Mouse (Mus musculus) embryonic facial prominence, embryonic 11.5 days (tissue): ENCODE data around the gene Gm20388. TPM values are rescaled to one million over a fixed set of nuclear protein-coding genes. Genes with fewer than 3 reads are reported as not detected.

Source experiments
- ATAC-seq: fragments of 200-750 bp; cut with Nextera tagmentation; replicated peaks from 2 replicates; pipeline ENCODE4 v1.8.0; 2017; ENCODE audit warnings: low read depth; ENCODE audit not compliant: insufficient number of reproducible peaks, low FRiP score, low TSS enrichment
- DNase-seq: peaks from one replicate; pipeline ENCODE4 v3.0.0-alpha.2; 2015; ENCODE audit warnings: low spot score
- H3K27ac ChIP-seq: fragments of 300-500 bp; sonication (generic); replicated peaks from 2 replicates; pipeline ENCODE4 v1.5.1; 2014; ENCODE audit warnings: mild to moderate bottlenecking, low read depth, low read length, control low read depth
- H3K27me3 ChIP-seq: fragments of 300-500 bp; sonication (generic); 2 replicates; pipeline ENCODE4 v1.6.1; 2014; ENCODE audit warnings: mild to moderate bottlenecking, low read length, moderate library complexity, mixed read lengths; ENCODE audit not compliant: control insufficient read depth, insufficient read depth
- H3K36me3 ChIP-seq: fragments of 300-500 bp; sonication (generic); replicated peaks from 2 replicates; pipeline ENCODE4 v1.6.1; 2014; ENCODE audit warnings: low read depth, mild to moderate bottlenecking, low read length, moderate library complexity, mixed read lengths; ENCODE audit not compliant: control insufficient read depth, insufficient read depth
- H3K4me1 ChIP-seq: fragments of 300-500 bp; sonication (generic); 2 replicates; pipeline ENCODE4 v1.6.1; 2014; ENCODE audit warnings: low read length, mixed read lengths; ENCODE audit not compliant: control insufficient read depth, insufficient read depth
- H3K4me2 ChIP-seq: fragments of 300-500 bp; sonication (generic); 2 replicates; pipeline ENCODE4 v1.6.1; 2014; ENCODE audit warnings: low read depth, mild to moderate bottlenecking, control low read depth, low read length, moderate library complexity
- H3K4me3 ChIP-seq: fragments of 300-500 bp; sonication (generic); 2 replicates; pipeline ENCODE4 v1.5.1; 2014; ENCODE audit warnings: low read depth, low read length, control low read depth
- H3K9ac ChIP-seq: fragments of 300-500 bp; sonication (generic); replicated peaks from 2 replicates; pipeline ENCODE4 v1.6.1; 2014; ENCODE audit warnings: mild to moderate bottlenecking, control low read depth, low read length
- H3K9me3 ChIP-seq: fragments of 300-500 bp; sonication (generic); replicated peaks from 2 replicates; pipeline ENCODE4 v1.6.1; 2016; ENCODE audit warnings: mild to moderate bottlenecking, low read length, inconsistent platforms, mixed read lengths; ENCODE audit not compliant: control insufficient read depth
- WGBS: fragments of 180-500 bp; shearing (Covaris S2); extraction: QIAGEN DNeasy Blood & Tissue Kit; methylation state at CpG from one replicate; pipeline ENCODE4 v1.1.7; 2014; 5-methylcytosine and 5-hydroxymethylcytosine counted together
- polyA plus RNA-seq: library from polyadenylated mRNA; unstranded; fragments of >200 nt; fragmentation: Nextera tagmentation; extraction: Ambion mirVana; gene quantifications from 2 replicates; pipeline ENCODE4 v1.2.1, GENCODE M21; 2014

Gm20388 gene
- polyA plus RNA-seq, 1 experiment from 2014 or later = 3.1 TPM

- DNase-seq = no peak
- Histone ChIP-seq H3K36me3 (no peaks in the 10 kb centered on the region), H3K27ac (no peak overlapping the region), H3K27me3 (no peaks in the 10 kb centered on the region), H3K4me3 (no peak overlapping the region), H3K4me1 (no peaks in the 10 kb centered on the region), H3K9me3 (no peaks in the 10 kb centered on the region), H3K4me2 (no peak overlapping the region), H3K9ac (no peak overlapping the region)
- WGBS = 54% methylated on average over 8 of the region's 8 CpGs
- ATAC-seq = no peak
Observed at GRCm38 (mm10) chr8:121922101-121922500, 2011.5 kb downstream of the Gm20388 start.

- Histone ChIP-seq H3K4me1 (no peaks in the 10 kb centered on the region), H3K4me2 (no peak overlapping the region), H3K4me3 (no peak overlapping the region), H3K27me3 (no peaks in the 10 kb centered on the region), H3K27ac (no peak overlapping the region), H3K36me3 (no peaks in the 10 kb centered on the region), H3K9ac (no peak overlapping the region), H3K9me3 (no peaks in the 10 kb centered on the region)
- no peak for ATAC-seq
- no peak for DNase-seq
- 85% methylated on average over 5 of the region's 5 CpGs for WGBS
Observed at GRCm38 (mm10) chr8:121924681-121925080, 2014.0 kb downstream of the Gm20388 start.

- 32% methylated on average over 10 of the region's 10 CpGs for WGBS
- Histone ChIP-seq H3K9ac (no peak overlapping the region), H3K4me3 (no peak overlapping the region), H3K27me3 (no peaks in the 10 kb centered on the region), H3K9me3 (no peaks in the 10 kb centered on the region), H3K4me1 (no peaks in the 10 kb centered on the region), H3K27ac (no peak overlapping the region), H3K4me2 (no peak overlapping the region), H3K36me3 (no peaks in the 10 kb centered on the region)
- ATAC-seq (no peak), DNase-seq (peak; percentile 90)
Observed at GRCm38 (mm10) chr8:121925624-121926023, 2015.0 kb downstream of the Gm20388 start.

GRCm38 (mm10) chr8:121926266-121926665 lies 2015.6 kb downstream of the Gm20388 start:
- WGBS = 70% methylated on average over 8 of the region's 8 CpGs
- no peak overlapping the region for H3K4me3 ChIP-seq
- no peaks in the 10 kb centered on the region for H3K4me1 ChIP-seq
- no peak overlapping the region for H3K27ac ChIP-seq
- ATAC-seq (no peak), DNase-seq (no peak)
- H3K27me3 ChIP-seq = no peaks in the 10 kb centered on the region
- H3K36me3 ChIP-seq = no peaks in the 10 kb centered on the region
- H3K4me2 ChIP-seq = no peak overlapping the region
- no peaks in the 10 kb centered on the region for H3K9me3 ChIP-seq
- no peak overlapping the region for H3K9ac ChIP-seq

- H3K4me1 ChIP-seq = no peaks in the 10 kb centered on the region
- no peak overlapping the region for H3K4me2 ChIP-seq
- ATAC-seq = no peak
- no peak overlapping the region for H3K9ac ChIP-seq
- H3K27ac ChIP-seq = no peak overlapping the region
- H3K9me3 ChIP-seq = no peaks in the 10 kb centered on the region
- 46% methylated on average over 8 of the region's 8 CpGs for WGBS
- no peak overlapping the region for H3K4me3 ChIP-seq
- peak; percentile 72 for DNase-seq
- no peaks in the 10 kb centered on the region for H3K36me3 ChIP-seq
- H3K27me3 ChIP-seq = no peaks in the 10 kb centered on the region
Observed at GRCm38 (mm10) chr8:121927316-121927715, 2016.7 kb downstream of the Gm20388 start.

GRCm38 (mm10) chr8:121930047-121930446 lies 2019.4 kb downstream of the Gm20388 start:
- Histone ChIP-seq H3K4me3 (no peak overlapping the region), H3K4me1 (no peaks in the 10 kb centered on the region), H3K9me3 (no peaks in the 10 kb centered on the region), H3K27ac (no peak overlapping the region), H3K4me2 (no peak overlapping the region), H3K36me3 (no peaks in the 10 kb centered on the region), H3K9ac (no peak overlapping the region), H3K27me3 (no peaks in the 10 kb centered on the region)
- DNase-seq (no peak), ATAC-seq (no peak)
- 76% methylated on average over 4 of the region's 4 CpGs for WGBS

GRCm38 (mm10) chr8:121931571-121931970 lies 2020.9 kb downstream of the Gm20388 start:
- Histone ChIP-seq H3K4me3 (no peak overlapping the region), H3K4me1 (no peaks in the 10 kb centered on the region), H3K27me3 (no peaks in the 10 kb centered on the region; the same call in 1 of the 2 replicates), H3K27ac (no peak overlapping the region), H3K9me3 (no peaks in the 10 kb centered on the region), H3K9ac (no peak overlapping the region), H3K36me3 (no peaks in the 10 kb centered on the region), H3K4me2 (no peak overlapping the region)
- ATAC-seq = no peak
- no peak for DNase-seq
- 86% methylated on average over 7 of the region's 7 CpGs for whole genome bisulfite sequencing

GRCm38 (mm10) chr8:121932026-121932667 lies 2021.5 kb downstream of the Gm20388 start:
- no peak for DNase-seq
- H3K9me3 ChIP-seq = no peaks in the 10 kb centered on the region
- no peak overlapping the region for H3K27ac ChIP-seq
- H3K4me1 ChIP-seq = no peaks in the 10 kb centered on the region
- no peak for ATAC-seq
- 75% methylated on average over 12 of the region's 12 CpGs for WGBS
- H3K4me2 ChIP-seq = no peak overlapping the region
- H3K36me3 ChIP-seq = no peaks in the 10 kb centered on the region
- no peaks in the 10 kb centered on the region; the same call in 1 of the 2 replicates for H3K27me3 ChIP-seq
- no peak overlapping the region for H3K4me3 ChIP-seq
- H3K9ac ChIP-seq = no peak overlapping the region
